Mouse (Mus musculus) heart, embryonic 12.5 days (tissue): ENCODE data around the gene Spsb4. TPM values are rescaled to one million over a fixed set of nuclear protein-coding genes. Genes with fewer than 3 reads are reported as not detected.

Source experiments
- ATAC-seq: fragments of 200-750 bp; cut with Nextera tagmentation; 2 replicates; pipeline ENCODE4 v1.8.0; 2017; ENCODE audit warnings: moderate TSS enrichment, moderate library complexity; ENCODE audit not compliant: insufficient number of reproducible peaks, low FRiP score
- H3K27ac ChIP-seq: fragments of 300-500 bp; sonication (generic); 2 replicates; pipeline ENCODE4 v1.5.1; 2016; ENCODE audit warnings: mild to moderate bottlenecking, moderate library complexity; ENCODE audit not compliant: poor library complexity, severe bottlenecking
- H3K27me3 ChIP-seq: fragments of 300-500 bp; sonication (generic); replicated peaks from 2 replicates; pipeline ENCODE4 v1.6.1; 2016; ENCODE audit warnings: mild to moderate bottlenecking, moderate library complexity
- H3K36me3 ChIP-seq: fragments of 300-500 bp; sonication (generic); 2 replicates; pipeline ENCODE4 v1.6.1; 2016; ENCODE audit warnings: mild to moderate bottlenecking, moderate library complexity
- H3K4me1 ChIP-seq: fragments of 300-500 bp; sonication (generic); replicated peaks from 2 replicates; pipeline ENCODE4 v1.6.1; 2016; ENCODE audit warnings: mild to moderate bottlenecking
- H3K4me2 ChIP-seq: fragments of 300-500 bp; sonication (generic); 2 replicates; pipeline ENCODE4 v1.6.1; 2016; ENCODE audit warnings: mild to moderate bottlenecking, moderate library complexity
- H3K4me3 ChIP-seq: fragments of 300-500 bp; sonication (generic); 2 replicates; pipeline ENCODE4 v1.5.1; 2016; ENCODE audit warnings: mild to moderate bottlenecking
- H3K9ac ChIP-seq: fragments of 300-500 bp; sonication (generic); 2 replicates; pipeline ENCODE4 v1.6.1; 2016; ENCODE audit warnings: mild to moderate bottlenecking, moderate library complexity
- H3K9me3 ChIP-seq: fragments of 300-500 bp; sonication (generic); replicated peaks from 2 replicates; pipeline ENCODE4 v1.6.1; 2016; ENCODE audit warnings: mild to moderate bottlenecking, moderate library complexity
- WGBS: fragments of 180-500 bp; shearing (Covaris S2); methylation state at CpG from one replicate; pipeline ENCODE4 v1.1.7; 2016; 5-methylcytosine and 5-hydroxymethylcytosine counted together
- polyA plus RNA-seq: library from polyadenylated mRNA; unstranded; fragments of >200 nt; fragmentation: Nextera tagmentation; extraction: Ambion mirVana; gene quantifications from 2 replicates; pipeline ENCODE4 v1.2.1, GENCODE M21; 2016

The Spsb4 gene
- 66.1 and 67.6 TPM in 2 replicates for polyA plus RNA-seq

GRCm38 (mm10) chr9:97018677-97019147 is at the start of gene Spsb4:
Gene Spsb4, minus strand, starts transcription at chr9:97018843.
- H3K27ac ChIP-seq, result peak within 1 kb of the TSS; percentile 90
- ATAC-seq, result peak; percentile 86
- WGBS, result under 1% methylated on average over 37 of the region's 47 CpGs
- peak within 1 kb of the TSS; percentile 78 for H3K4me2 ChIP-seq
- H3K9ac ChIP-seq, result peak within 1 kb of the TSS; percentile 87
- H3K36me3 ChIP-seq, result no peaks in the 10 kb centered on the region
- no peaks in the 10 kb centered on the region; the same call in 1 of the 2 replicates for H3K27me3 ChIP-seq
- H3K9me3 ChIP-seq, result no peaks in the 10 kb centered on the region
- H3K4me3 ChIP-seq, result peak within 1 kb of the TSS; percentile 70
- peaks cover 35% of the 10 kb centered on the region for H3K4me1 ChIP-seq

GRCm38 (mm10) chr9:97067761-97068160 is 49.1 kb upstream of the Spsb4 start:
- 82% methylated on average over 6 of the region's 6 CpGs for WGBS
- ATAC-seq, result no peak

GRCm38 (mm10) chr9:97065885-97066284 is 47.2 kb upstream of the Spsb4 start:
- WGBS, result 78% methylated on average over 4 of the region's 4 CpGs
- H3K27ac ChIP-seq, result no peak overlapping the region
- no peak overlapping the region for H3K4me2 ChIP-seq
- no peak overlapping the region for H3K4me3 ChIP-seq
- H3K9ac ChIP-seq, result no peak overlapping the region
- H3K36me3 ChIP-seq, result peaks cover 5% of the 10 kb centered on the region; the same call in 1 of the 2 replicates
- peaks cover 9% of the 10 kb centered on the region for H3K4me1 ChIP-seq
- H3K27me3 ChIP-seq, result no peaks in the 10 kb centered on the region
- H3K9me3 ChIP-seq, result no peaks in the 10 kb centered on the region
- no peak for ATAC-seq

More at GRCm38 (mm10) chr9:97067761-97068160, 49.1 kb upstream of the Spsb4 start:
- 0 out of 2 replicates have a peak, but pooled peaks cover 3% of the 10 kb centered on the region for H3K4me1 ChIP-seq
- no peaks in the 10 kb centered on the region for H3K9me3 ChIP-seq
- H3K27me3 ChIP-seq, result no peaks in the 10 kb centered on the region
- peaks cover 12% of the 10 kb centered on the region; the same call in 1 of the 2 replicates for H3K36me3 ChIP-seq
- no peak overlapping the region for H3K27ac ChIP-seq
- no peak overlapping the region for H3K9ac ChIP-seq
- no peak overlapping the region for H3K4me3 ChIP-seq
- no peak overlapping the region for H3K4me2 ChIP-seq

- Histone ChIP-seq H3K4me2 (no peak overlapping the region), H3K4me3 (no peak overlapping the region), H3K9me3 (no peaks in the 10 kb centered on the region), H3K27ac (no peak overlapping the region), H3K27me3 (no peaks in the 10 kb centered on the region), H3K36me3 (peaks cover 5% of the 10 kb centered on the region; the same call in 1 of the 2 replicates), H3K9ac (no peak overlapping the region), H3K4me1 (peaks cover 13% of the 10 kb centered on the region)
- WGBS, result 78% methylated on average over 5 of the region's 5 CpGs
- no peak for ATAC-seq
Observed at GRCm38 (mm10) chr9:97065216-97065615, 46.6 kb upstream of the Spsb4 start.

- Histone ChIP-seq H3K27me3 (no peaks in the 10 kb centered on the region), H3K9me3 (no peaks in the 10 kb centered on the region), H3K27ac (no peak overlapping the region), H3K9ac (no peak overlapping the region), H3K4me1 (peaks cover 13% of the 10 kb centered on the region), H3K4me3 (no peak overlapping the region), H3K4me2 (no peak overlapping the region), H3K36me3 (peaks cover 5% of the 10 kb centered on the region; the same call in 1 of the 2 replicates)
- no peak for ATAC-seq
- WGBS, result 79% methylated on average over 1 of the region's 1 CpGs
Observed at GRCm38 (mm10) chr9:97064161-97064560, 45.5 kb upstream of the Spsb4 start.

GRCm38 (mm10) chr9:97061696-97062095 is 43.1 kb upstream of the Spsb4 start:
- no peak overlapping the region for H3K4me3 ChIP-seq
- H3K9me3 ChIP-seq, result no peaks in the 10 kb centered on the region
- WGBS, result 92% methylated on average over 9 of the region's 9 CpGs
- no peak overlapping the region for H3K27ac ChIP-seq
- H3K4me1 ChIP-seq, result peaks cover 13% of the 10 kb centered on the region
- no peak overlapping the region for H3K4me2 ChIP-seq
- H3K36me3 ChIP-seq, result no peaks in the 10 kb centered on the region
- no peaks in the 10 kb centered on the region for H3K27me3 ChIP-seq
- H3K9ac ChIP-seq, result no peak overlapping the region
- ATAC-seq, result no peak

GRCm38 (mm10) chr9:97056541-97057338 is 38.1 kb upstream of the Spsb4 start:
- no peaks in the 10 kb centered on the region for H3K27me3 ChIP-seq
- H3K9ac ChIP-seq, result no peak overlapping the region
- ATAC-seq, result no peak
- H3K9me3 ChIP-seq, result no peaks in the 10 kb centered on the region
- peaks cover 24% of the 10 kb centered on the region for H3K4me1 ChIP-seq
- no peaks in the 10 kb centered on the region for H3K36me3 ChIP-seq
- H3K4me2 ChIP-seq, result peak overlapping the region; percentile 59
- peak overlapping the region; percentile 25 for H3K4me3 ChIP-seq
- 35% methylated on average over 18 of the region's 18 CpGs for WGBS
- H3K27ac ChIP-seq, result no peak overlapping the region

GRCm38 (mm10) chr9:97055906-97056305 is 37.3 kb upstream of the Spsb4 start:
- 61% methylated on average over 14 of the region's 14 CpGs for WGBS
- no peak for ATAC-seq
- H3K9ac ChIP-seq, result no peak overlapping the region

GRCm38 (mm10) chr9:97051176-97051575 is 32.5 kb upstream of the Spsb4 start:
- Histone ChIP-seq H3K4me3 (no peak overlapping the region), H3K27ac (no peak overlapping the region), H3K9me3 (0 out of 2 replicates have a peak, but pooled peaks cover 3% of the 10 kb centered on the region), H3K4me2 (no peak overlapping the region), H3K4me1 (peaks cover 6% of the 10 kb centered on the region), H3K9ac (no peak overlapping the region), H3K27me3 (no peaks in the 10 kb centered on the region), H3K36me3 (no peaks in the 10 kb centered on the region)
- 67% methylated on average over 8 of the region's 8 CpGs for WGBS
- ATAC-seq, result no peak

More at GRCm38 (mm10) chr9:97055906-97056305, 37.3 kb upstream of the Spsb4 start:
- Histone ChIP-seq H3K27ac (no peak overlapping the region), H3K4me3 (no peak overlapping the region), H3K4me1 (peaks cover 19% of the 10 kb centered on the region), H3K9me3 (no peaks in the 10 kb centered on the region), H3K36me3 (no peaks in the 10 kb centered on the region), H3K27me3 (no peaks in the 10 kb centered on the region), H3K4me2 (peak overlapping the region; percentile 2; the same call in 1 of the 2 replicates)

GRCm38 (mm10) chr9:97046240-97046639 is 27.6 kb upstream of the Spsb4 start:
- no peak overlapping the region for H3K4me3 ChIP-seq
- ATAC-seq, result no peak
- no peak overlapping the region for H3K27ac ChIP-seq
- no peaks in the 10 kb centered on the region for H3K27me3 ChIP-seq
- H3K4me1 ChIP-seq, result no peaks in the 10 kb centered on the region
- no peak overlapping the region for H3K9ac ChIP-seq
- WGBS, result 78% methylated on average over 4 of the region's 4 CpGs
- 0 out of 2 replicates have a peak, but pooled peaks cover 3% of the 10 kb centered on the region for H3K9me3 ChIP-seq
- no peaks in the 10 kb centered on the region for H3K36me3 ChIP-seq
- H3K4me2 ChIP-seq, result no peak overlapping the region

GRCm38 (mm10) chr9:97041633-97042032 is 23.0 kb upstream of the Spsb4 start:
- Histone ChIP-seq H3K4me3 (no peak overlapping the region), H3K9ac (no peak overlapping the region), H3K36me3 (no peaks in the 10 kb centered on the region), H3K4me2 (no peak overlapping the region), H3K27ac (no peak overlapping the region), H3K9me3 (no peaks in the 10 kb centered on the region), H3K4me1 (no peaks in the 10 kb centered on the region), H3K27me3 (no peaks in the 10 kb centered on the region)
- ATAC-seq, result no peak
- 72% methylated on average over 8 of the region's 8 CpGs for WGBS
